Mouse (Mus musculus) erythroblast, embryonic 14.5 days (primary cell): ENCODE measurements around the gene Magi2.

Experiments used
- GATA1 ChIP-seq: IDR thresholded peaks from 2 replicates; pipeline ENCODE4 v1.6.1; 2012; ENCODE audit warnings: low read length, inconsistent platforms, mixed read lengths
- TAL1 ChIP-seq: IDR thresholded peaks from 3 replicates; pipeline ENCODE4 v1.6.1; 2012; ENCODE audit warnings: low read length, inconsistent platforms, mixed read lengths

DNA sequence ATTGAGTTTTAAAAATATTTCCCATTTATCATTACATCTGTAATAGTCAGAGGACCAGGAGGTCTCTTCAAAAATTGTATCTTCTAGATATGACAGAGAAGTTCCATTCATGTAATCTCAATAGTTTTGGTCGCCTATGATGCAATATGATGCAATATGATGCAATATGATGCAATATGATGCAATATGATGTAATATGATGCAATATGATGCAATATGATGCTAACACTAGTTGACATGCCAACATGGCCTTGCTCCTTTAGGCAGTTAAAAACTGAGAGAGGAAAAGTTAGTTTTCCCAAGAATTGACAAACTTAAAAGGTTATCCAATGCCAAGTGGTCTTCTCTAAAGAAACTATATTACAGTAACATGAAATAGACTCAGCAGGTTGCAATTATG, 83.0 kb downstream of the Magi2 start:
- no peak for TF ChIP-seq GATA1
- TF ChIP-seq TAL1: no peak
